1 mouse cellular context compared by ENCODE assay signal in the genomic region with DNA sequence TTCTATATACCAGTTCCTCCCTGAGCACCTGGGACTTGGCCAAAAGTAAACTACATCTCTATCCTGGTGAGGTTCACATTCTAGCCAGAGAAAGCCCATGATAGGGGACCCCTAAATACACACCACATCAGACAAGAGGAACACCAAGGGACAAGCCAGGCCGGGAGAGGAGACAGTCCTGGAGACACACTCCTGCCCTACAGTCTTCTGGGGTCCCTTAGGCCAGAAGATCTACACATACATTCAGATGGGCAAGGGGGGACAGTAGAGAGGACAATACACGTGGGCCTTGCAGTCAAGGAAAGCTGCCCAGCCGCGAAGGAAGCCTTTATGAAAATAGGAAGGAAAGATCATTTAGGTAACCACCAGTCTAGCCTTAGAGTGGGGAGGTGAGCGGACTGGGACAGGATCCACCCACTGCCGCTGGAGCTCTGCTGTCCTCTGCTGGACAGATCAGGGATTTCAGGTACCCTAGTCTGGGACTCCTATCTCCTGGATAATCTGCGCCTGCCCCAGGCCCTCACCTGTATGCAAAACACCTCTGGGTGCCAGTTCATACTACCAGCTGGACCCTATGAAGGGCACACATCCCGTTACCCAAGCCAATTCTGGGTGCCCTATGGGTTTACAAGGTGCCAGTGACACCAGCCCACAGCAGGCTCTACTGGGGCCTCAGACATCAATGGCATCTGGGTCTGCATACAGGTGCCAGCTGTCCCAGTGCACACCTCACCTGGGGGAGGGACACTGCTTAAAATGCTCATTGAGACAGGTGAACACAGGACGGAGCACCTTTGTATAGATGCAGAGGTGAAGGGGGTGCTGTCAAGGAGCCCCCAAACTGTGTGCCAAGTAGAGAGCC.
TF ChIP-seq lines count a peak whose summit lies in the region.

No protein-coding gene starts in this region.

TF ChIP-seq in C2C12, 6 proteins besides CTCF, POLR2A, EP300 and RAD21 (continued from another document):
- TF ChIP-seq FOSL1 (IDR thresholded peaks at IDR 0.05; ENCODE audit: insufficient read depth, low read length, poor library complexity, severe bottlenecking) (no peak), MYOG (IDR thresholded peaks at IDR 0.05; ENCODE audit: control insufficient read depth, extremely low read depth, insufficient read length) (no peak), CEBPB (IDR thresholded peaks at IDR 0.05; ENCODE audit: low read depth) (no peak), USF1 (IDR thresholded peaks at IDR 0.05; ENCODE audit: low read depth) (no peak)
